Mouse (Mus musculus): ENCODE measurements at regions not wholly inside any gene's neighbourhood (a gene's known extent, or its start where the extent isn't known, plus 50 kb on each side); places are given as distances from the start of the nearest gene placed in this dataset.

GRCm38 (mm10) chr1:169872865-169873264 is 55.6 kb upstream of the Ccdc190 start:
- Histone ChIP-seq H3K4me3 (ENCODE audit: insufficient read depth, low read length) (no peak overlapping the region), H3K4me1 (ENCODE audit: control insufficient read depth, insufficient read depth, low read length) (peaks cover 3% of the 10 kb centered on the region), H3K27ac (ENCODE audit: insufficient read depth, low read length) (no peak overlapping the region)
- TF ChIP-seq CTCF (IDR thresholded peaks at IDR 0.05; ENCODE audit: extremely low read depth, insufficient read depth, low read length), result no peak
- no peak for TF ChIP-seq POLR2A (IDR thresholded peaks at IDR 0.05; ENCODE audit: extremely low read depth, insufficient read depth, low read length)

- peaks cover 3% of the 10 kb centered on the region for H3K4me1 ChIP-seq (ENCODE audit: control insufficient read depth, insufficient read depth, low read length)
- no peak for TF ChIP-seq POLR2A (IDR thresholded peaks at IDR 0.05; ENCODE audit: extremely low read depth, insufficient read depth, low read length)
- no peak for TF ChIP-seq CTCF (IDR thresholded peaks at IDR 0.05; ENCODE audit: extremely low read depth, insufficient read depth, low read length)
- peak overlapping the region; percentile 96 for H3K27ac ChIP-seq (ENCODE audit: insufficient read depth, low read length)
- H3K4me3 ChIP-seq (ENCODE audit: insufficient read depth, low read length), result no peak overlapping the region
Measured at GRCm38 (mm10) chr1:169868636-169869035, 59.8 kb upstream of the Ccdc190 start.

GRCm38 (mm10) chr1:169867453-169867852 is 61.0 kb upstream of the Ccdc190 start:
- TF ChIP-seq POLR2A (IDR thresholded peaks at IDR 0.05; ENCODE audit: extremely low read depth, insufficient read depth, low read length), result no peak
- TF ChIP-seq CTCF (IDR thresholded peaks at IDR 0.05; ENCODE audit: extremely low read depth, insufficient read depth, low read length), result no peak
- H3K4me1 ChIP-seq (ENCODE audit: control insufficient read depth, insufficient read depth, low read length), result peaks cover 3% of the 10 kb centered on the region
- H3K4me3 ChIP-seq (ENCODE audit: insufficient read depth, low read length), result no peak overlapping the region
- no peak overlapping the region for H3K27ac ChIP-seq (ENCODE audit: insufficient read depth, low read length)

GRCm38 (mm10) chr1:169866840-169867239 is 61.6 kb upstream of the Ccdc190 start:
- no peak overlapping the region for H3K27ac ChIP-seq (ENCODE audit: insufficient read depth, low read length)
- H3K4me3 ChIP-seq (ENCODE audit: insufficient read depth, low read length), result no peak overlapping the region
- H3K4me1 ChIP-seq (ENCODE audit: control insufficient read depth, insufficient read depth, low read length), result peaks cover 3% of the 10 kb centered on the region
- TF ChIP-seq POLR2A (IDR thresholded peaks at IDR 0.05; ENCODE audit: extremely low read depth, insufficient read depth, low read length), result no peak
- no peak for TF ChIP-seq CTCF (IDR thresholded peaks at IDR 0.05; ENCODE audit: extremely low read depth, insufficient read depth, low read length)

- Histone ChIP-seq H3K4me1 (ENCODE audit: control insufficient read depth, insufficient read depth, low read length) (no peaks in the 10 kb centered on the region; the same call in 1 of the 2 replicates), H3K4me3 (ENCODE audit: insufficient read depth, low read length) (no peak overlapping the region), H3K27ac (ENCODE audit: insufficient read depth, low read length) (no peak overlapping the region; the same call in 1 of the 2 replicates)
- TF ChIP-seq CTCF (IDR thresholded peaks at IDR 0.05; ENCODE audit: extremely low read depth, insufficient read depth, low read length) (no peak), POLR2A (IDR thresholded peaks at IDR 0.05; ENCODE audit: extremely low read depth, insufficient read depth, low read length) (no peak)
Measured at GRCm38 (mm10) chr1:169859041-169859440, 69.4 kb upstream of the Ccdc190 start.

GRCm38 (mm10) chr1:169851663-169852062 is 76.8 kb upstream of the Ccdc190 start:
- Histone ChIP-seq H3K4me3 (ENCODE audit: insufficient read depth, low read length) (no peak overlapping the region), H3K27ac (ENCODE audit: insufficient read depth, low read length) (no peak overlapping the region), H3K4me1 (ENCODE audit: control insufficient read depth, insufficient read depth, low read length) (peaks cover 2% of the 10 kb centered on the region; the same call in 1 of the 2 replicates)
- TF ChIP-seq POLR2A (IDR thresholded peaks at IDR 0.05; ENCODE audit: extremely low read depth, insufficient read depth, low read length) (no peak), CTCF (IDR thresholded peaks at IDR 0.05; ENCODE audit: extremely low read depth, insufficient read depth, low read length) (no peak)

GRCm38 (mm10) chr1:169848254-169849015 is 80.0 kb upstream of the Ccdc190 start:
- Histone ChIP-seq H3K4me3 (ENCODE audit: insufficient read depth, low read length) (no peak overlapping the region), H3K4me1 (ENCODE audit: control insufficient read depth, insufficient read depth, low read length) (peaks cover 2% of the 10 kb centered on the region; the same call in 1 of the 2 replicates), H3K27ac (ENCODE audit: insufficient read depth, low read length) (no peak overlapping the region)
- TF ChIP-seq POLR2A (IDR thresholded peaks at IDR 0.05; ENCODE audit: extremely low read depth, insufficient read depth, low read length), result no peak
- no peak for TF ChIP-seq CTCF (IDR thresholded peaks at IDR 0.05; ENCODE audit: extremely low read depth, insufficient read depth, low read length)

- H3K4me3 ChIP-seq (ENCODE audit: insufficient read depth, low read length), result no peak overlapping the region
- no peak for TF ChIP-seq CTCF (IDR thresholded peaks at IDR 0.05; ENCODE audit: extremely low read depth, insufficient read depth, low read length)
- no peak for TF ChIP-seq POLR2A (IDR thresholded peaks at IDR 0.05; ENCODE audit: extremely low read depth, insufficient read depth, low read length)
- peak overlapping the region; percentile 84 for H3K27ac ChIP-seq (ENCODE audit: insufficient read depth, low read length)
- H3K4me1 ChIP-seq (ENCODE audit: control insufficient read depth, insufficient read depth, low read length), result peaks cover 2% of the 10 kb centered on the region; the same call in 1 of the 2 replicates
Measured at GRCm38 (mm10) chr1:169842490-169842889, 86.0 kb upstream of the Ccdc190 start.

- no peak for TF ChIP-seq POLR2A (IDR thresholded peaks at IDR 0.05; ENCODE audit: extremely low read depth, insufficient read depth, low read length)
- peaks cover 2% of the 10 kb centered on the region; the same call in 1 of the 2 replicates for H3K4me1 ChIP-seq (ENCODE audit: control insufficient read depth, insufficient read depth, low read length)
- no peak overlapping the region for H3K27ac ChIP-seq (ENCODE audit: insufficient read depth, low read length)
- H3K4me3 ChIP-seq (ENCODE audit: insufficient read depth, low read length), result no peak overlapping the region
Measured at GRCm38 (mm10) chr1:169840948-169841347, 87.5 kb upstream of the Ccdc190 start.

GRCm38 (mm10) chr1:169840056-169840728 is 88.3 kb upstream of the Ccdc190 start:
- no peak overlapping the region for H3K4me3 ChIP-seq (ENCODE audit: insufficient read depth, low read length)
- H3K4me1 ChIP-seq (ENCODE audit: control insufficient read depth, insufficient read depth, low read length), result peaks cover 2% of the 10 kb centered on the region; the same call in 1 of the 2 replicates
- TF ChIP-seq POLR2A (IDR thresholded peaks at IDR 0.05; ENCODE audit: extremely low read depth, insufficient read depth, low read length), result no peak
- H3K27ac ChIP-seq (ENCODE audit: insufficient read depth, low read length), result no peak overlapping the region

Data from cortical plate, adult 2 months (tissue).